Mouse (Mus musculus): ENCODE measurements at regions not wholly inside any gene's neighbourhood (a gene's known extent, or its start where the extent isn't known, plus 50 kb on each side); places are given as distances from the start of the nearest gene placed in this dataset.
A peak's percentile ranks its signal among the peaks of the same experiment; 100 is the strongest.

DNA sequence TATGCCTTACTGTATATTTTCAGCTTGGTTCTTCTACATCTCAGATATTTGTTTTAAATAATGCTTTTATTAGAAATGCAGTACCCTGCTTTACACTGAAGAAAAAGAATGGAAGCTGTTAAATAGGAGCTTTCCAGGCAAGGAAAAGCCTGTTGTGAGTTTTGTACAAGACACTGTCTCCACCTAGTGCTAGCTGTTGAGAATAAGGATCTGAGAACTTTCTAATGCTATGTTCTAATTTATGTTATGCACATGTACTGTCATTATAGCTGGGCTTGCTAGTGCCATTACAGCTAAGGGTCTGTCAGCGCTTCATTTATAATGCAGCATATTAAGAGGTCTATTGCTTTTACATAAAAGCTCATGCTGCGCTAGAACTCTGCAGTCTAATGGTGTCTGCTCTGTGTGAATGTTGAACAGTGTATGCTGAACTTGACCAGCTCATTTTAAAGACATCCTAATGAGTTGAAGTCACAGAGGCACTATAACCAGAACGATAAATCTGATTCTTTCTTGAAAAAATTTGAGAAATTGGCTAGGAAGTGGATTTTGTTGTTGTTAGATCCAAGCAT lies 315.4 kb upstream of the Dnajc24 start:
- DNase-seq (ENCODE audit: low spot score in 2 of 2): peak in 1 of 2 experiments; percentile 24

GRCm38 (mm10) chr2:106346781-106347180 lies 343.4 kb upstream of the Dnajc24 start:
- DNase-seq (ENCODE audit: low spot score in 2 of 2): no peak

DNA sequence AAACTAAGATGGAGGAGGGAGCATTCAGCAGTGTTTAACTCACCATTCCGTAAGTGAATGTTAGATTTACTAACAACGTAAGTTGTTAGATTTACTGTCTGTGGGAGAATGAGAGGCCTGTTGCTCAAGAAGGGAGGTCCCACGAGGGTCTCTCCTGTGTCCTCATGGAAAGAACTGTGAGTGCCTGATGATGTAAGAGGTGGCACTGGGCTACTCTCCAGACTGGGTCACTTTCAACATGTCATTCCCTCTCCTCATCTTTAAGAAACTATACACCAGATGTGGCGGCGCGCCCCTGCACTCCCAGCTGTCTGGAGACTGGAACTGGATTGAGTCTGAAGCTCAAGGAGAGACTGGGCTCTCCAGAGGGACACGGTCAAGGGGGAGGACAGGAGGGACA lies 343.9 kb upstream of the Dnajc24 start:
- DNase-seq (ENCODE audit: low spot score in 2 of 2): no peak

GRCm38 (mm10) chr2:106355565-106355964 lies 337.5 kb upstream of the Mpped2 start:
- no peak for DNase-seq (ENCODE audit: low spot score in 2 of 2)

GRCm38 (mm10) chr2:106355984-106356547 lies 337.0 kb upstream of the Mpped2 start:
- peak; percentile 72 to 78 for DNase-seq (ENCODE audit: low spot score in 2 of 2)

DNA sequence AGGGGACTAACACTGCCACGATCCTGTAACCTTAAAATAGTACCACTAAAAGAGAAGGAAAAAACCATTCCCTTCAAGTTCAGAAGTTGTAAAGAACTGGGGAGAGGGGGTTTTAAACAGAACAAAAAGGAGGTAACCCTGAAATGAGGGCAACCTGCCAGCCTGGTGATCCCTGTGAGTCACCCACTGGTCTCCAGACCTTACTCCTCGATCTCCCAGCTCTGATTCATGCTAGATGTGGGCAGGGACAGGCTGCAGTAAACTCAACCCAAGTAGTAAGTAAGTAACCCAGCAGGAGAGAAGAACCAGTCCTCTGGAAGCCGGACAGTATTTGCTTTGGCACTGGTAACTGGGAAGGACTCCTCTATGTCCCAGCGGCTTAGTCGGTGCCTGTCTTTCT lies 324.4 kb upstream of the Mpped2 start:
- DNase-seq (ENCODE audit: low spot score in 2 of 2): no peak

- DNase-seq (ENCODE audit: low spot score in 2 of 2): no peak
Observed at GRCm38 (mm10) chr2:106383415-106384285, 309.4 kb upstream of the Mpped2 start.

DNA sequence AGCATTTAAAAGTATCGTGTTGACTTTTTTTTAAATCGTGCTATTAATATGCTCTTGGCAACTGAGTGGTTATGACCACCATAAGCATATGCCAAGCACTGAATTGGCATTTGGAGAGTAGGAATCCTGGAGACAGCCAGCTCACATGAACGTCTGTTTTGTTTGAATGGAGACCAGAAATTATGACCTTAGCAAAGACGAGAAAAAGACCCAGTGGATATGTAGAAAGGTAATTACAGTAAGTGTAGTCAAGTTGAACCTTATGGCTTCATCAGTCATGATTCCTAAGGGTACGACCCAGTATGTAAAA lies 308.8 kb upstream of the Mpped2 start:
- DNase-seq (ENCODE audit: low spot score in 2 of 2): no peak

GRCm38 (mm10) chr2:106384842-106385241 lies 308.2 kb upstream of the Mpped2 start:
- DNase-seq (ENCODE audit: low spot score in 2 of 2): peak in 1 of 2 experiments; percentile 4

- DNase-seq (ENCODE audit: low spot score in 2 of 2): no peak
Observed at GRCm38 (mm10) chr2:106412158-106412557, 280.9 kb upstream of the Mpped2 start.

GRCm38 (mm10) chr2:106415474-106416019 lies 277.5 kb upstream of the Mpped2 start:
- DNase-seq (ENCODE audit: low spot score in 2 of 2): no peak

GRCm38 (mm10) chr2:106418181-106418580 lies 274.9 kb upstream of the Mpped2 start:
- DNase-seq (ENCODE audit: low spot score in 2 of 2): no peak

- DNase-seq (ENCODE audit: low spot score in 2 of 2): no peak
Observed at GRCm38 (mm10) chr2:106424974-106425373, 268.1 kb upstream of the Mpped2 start.

GRCm38 (mm10) chr2:106425451-106425881 lies 267.6 kb upstream of the Mpped2 start:
- no peak for DNase-seq (ENCODE audit: low spot score in 2 of 2)

DNA sequence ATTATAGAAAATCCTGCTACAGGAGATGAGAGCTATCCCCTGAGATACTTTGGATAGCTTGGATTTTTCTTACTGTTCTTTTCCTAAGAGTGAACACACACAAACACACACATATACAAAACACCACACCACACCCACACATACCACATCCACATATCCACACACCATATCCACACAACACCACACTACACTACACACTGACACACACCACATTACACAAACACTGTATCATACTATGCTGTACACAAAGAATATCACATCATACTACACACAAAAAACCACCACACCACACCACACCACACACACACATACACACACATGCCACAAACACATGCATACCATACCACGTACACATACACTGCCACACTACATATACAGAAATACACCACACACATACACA lies 267.1 kb upstream of the Mpped2 start:
- no peak for DNase-seq (ENCODE audit: low spot score in 2 of 2)

GRCm38 (mm10) chr2:106427237-106427636 lies 265.8 kb upstream of the Mpped2 start:
- DNase-seq (ENCODE audit: low spot score in 2 of 2): no peak

- no peak for DNase-seq (ENCODE audit: low spot score in 2 of 2)
Observed at GRCm38 (mm10) chr2:106428909-106429308, 264.2 kb upstream of the Mpped2 start.

- DNase-seq (ENCODE audit: low spot score in 2 of 2): peak; percentile 75 to 90
Observed at GRCm38 (mm10) chr2:106431141-106431540, 261.9 kb upstream of the Mpped2 start.

GRCm38 (mm10) chr2:106431637-106432199 lies 261.4 kb upstream of the Mpped2 start:
- no peak for DNase-seq (ENCODE audit: low spot score in 2 of 2)

DNA sequence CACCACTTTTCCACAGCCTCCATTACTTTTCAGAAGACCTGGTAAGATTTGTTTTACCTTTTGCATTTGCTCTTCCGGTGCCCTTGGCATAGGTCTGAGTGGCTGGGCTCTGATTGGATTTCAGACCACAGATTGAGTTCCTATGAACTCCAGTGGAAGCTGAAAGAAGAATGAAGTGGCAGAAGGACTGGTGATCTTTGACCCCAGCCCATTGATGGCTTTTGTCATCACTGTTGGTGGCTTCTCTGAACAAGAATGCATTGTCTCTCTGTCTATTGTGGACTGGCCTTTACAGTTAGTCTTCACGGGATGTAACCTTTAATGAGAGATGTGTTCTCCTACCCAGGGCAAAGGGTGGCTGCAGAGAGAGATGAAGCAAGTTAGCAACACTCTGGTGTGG lies 256.9 kb upstream of the Mpped2 start:
- DNase-seq (ENCODE audit: low spot score in 2 of 2): no peak

GRCm38 (mm10) chr2:106454310-106454974 lies 238.6 kb upstream of the Mpped2 start:
- DNase-seq (ENCODE audit: low spot score in 2 of 2): peak in 1 of 2 experiments; percentile 38

- DNase-seq (ENCODE audit: low spot score in 2 of 2): no peak
Observed at GRCm38 (mm10) chr2:106455039-106455438, 238.0 kb upstream of the Mpped2 start.
